Mouse (Mus musculus) bone marrow, adult 2 months (tissue): Measurements from ENCODE around the gene Ttc39a. TPM values are rescaled to one million over a fixed set of nuclear protein-coding genes. Genes with fewer than 3 reads are reported as not detected.

Experiments used
- H3K27ac ChIP-seq: fragments of 200-500 bp; 2 replicates; pipeline ENCODE4 v1.5.1; 2012; ENCODE audit warnings: low read depth, mild to moderate bottlenecking, control low read depth, inconsistent platforms, low read length; ENCODE audit not compliant: control insufficient read depth, poor library complexity, insufficient read depth
- H3K4me1 ChIP-seq: fragments of 200-500 bp; 2 replicates; pipeline ENCODE4 v1.6.1; 2011; ENCODE audit warnings: low read length; ENCODE audit not compliant: control insufficient read depth, insufficient read depth
- H3K4me3 ChIP-seq: fragments of 200-500 bp; replicated peaks from 2 replicates; pipeline ENCODE3; 2011; ENCODE audit warnings: mild to moderate bottlenecking, low read depth, low read length, control low read depth; ENCODE audit not compliant: control insufficient read depth
- CTCF ChIP-seq: fragments of 200-500 bp; IDR thresholded peaks from 2 replicates; pipeline ENCODE4 v1.5.1; 2011; ENCODE audit warnings: low read length, control low read depth; ENCODE audit not compliant: control insufficient read depth, insufficient read depth
- POLR2A ChIP-seq: fragments of 200-500 bp; IDR thresholded peaks from 2 replicates; pipeline ENCODE4 v1.6.1; 2011; ENCODE audit warnings: low read depth, mild to moderate bottlenecking, control low read depth, low read length, borderline replicate concordance; ENCODE audit not compliant: control insufficient read depth
- WGBS: fragments of 180-500 bp; shearing (Covaris S2); methylation state at CpG from one replicate; pipeline ENCODE4 v1.1.7; 2018; 5-methylcytosine and 5-hydroxymethylcytosine counted together
- polyA plus RNA-seq: library from polyadenylated mRNA; stranded (reverse); fragments of >200 nt; gene quantifications from 2 replicates; pipeline ENCODE4 v1.2.4, GENCODE M21; 2011; ENCODE audit warnings: low replicate concordance; ENCODE audit not compliant: missing spikeins, insufficient read depth, insufficient read length

Ttc39a gene
- polyA plus RNA-seq, 1 experiment = 3.4 TPM

- peaks cover 5% of the 10 kb centered on the region; the same call in 1 of the 2 replicates for H3K4me1 ChIP-seq
- under 1% methylated on average over 37 of the region's 39 CpGs for WGBS
- H3K4me3 ChIP-seq = peak overlapping the region; percentile 96
- peak overlapping the region; percentile 96 for H3K27ac ChIP-seq
- TF ChIP-seq CTCF (no peak; the same call in 1 of the 2 replicates), POLR2A (peak; percentile 81; the same call in 1 of the 2 replicates)
These were observed 70.2 kb downstream of the Ttc39a start for GRCm38 (mm10) chr4:109476554-109477014.

GRCm38 (mm10) chr4:109477454-109477853 lies 71.0 kb downstream of the Ttc39a start:
- no peak overlapping the region for H3K27ac ChIP-seq
- H3K4me3 ChIP-seq = no peak overlapping the region
- 86% methylated on average over 3 of the region's 3 CpGs for WGBS
- peaks cover 5% of the 10 kb centered on the region; the same call in 1 of the 2 replicates for H3K4me1 ChIP-seq
- no peak for TF ChIP-seq CTCF
- TF ChIP-seq POLR2A = no peak

DNA sequence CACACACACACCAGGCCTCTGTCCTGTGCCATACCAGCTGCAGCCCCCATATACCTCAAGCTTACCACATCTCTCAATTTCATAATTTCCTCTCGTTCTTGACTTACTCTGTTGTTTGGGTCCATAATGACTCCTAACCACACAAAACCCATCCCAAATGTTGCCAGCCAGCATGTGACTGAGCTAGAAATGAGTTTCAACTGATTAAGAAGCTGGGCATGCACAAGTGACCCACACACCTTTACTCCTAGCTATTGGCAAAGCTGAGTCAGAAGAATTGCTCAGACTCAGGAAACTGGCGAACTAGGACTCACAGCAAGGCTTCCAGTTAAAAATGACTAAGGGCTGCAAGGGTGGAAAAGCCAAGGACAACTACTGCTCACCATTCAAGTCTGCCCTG lies 75.0 kb downstream of the Ttc39a start:
- no peak for TF ChIP-seq CTCF
- Histone ChIP-seq H3K4me3 (no peak overlapping the region), H3K27ac (no peak overlapping the region), H3K4me1 (peaks cover 6% of the 10 kb centered on the region; the same call in 1 of the 2 replicates)
- WGBS = 28% methylated on average over 2 of the region's 2 CpGs

DNA sequence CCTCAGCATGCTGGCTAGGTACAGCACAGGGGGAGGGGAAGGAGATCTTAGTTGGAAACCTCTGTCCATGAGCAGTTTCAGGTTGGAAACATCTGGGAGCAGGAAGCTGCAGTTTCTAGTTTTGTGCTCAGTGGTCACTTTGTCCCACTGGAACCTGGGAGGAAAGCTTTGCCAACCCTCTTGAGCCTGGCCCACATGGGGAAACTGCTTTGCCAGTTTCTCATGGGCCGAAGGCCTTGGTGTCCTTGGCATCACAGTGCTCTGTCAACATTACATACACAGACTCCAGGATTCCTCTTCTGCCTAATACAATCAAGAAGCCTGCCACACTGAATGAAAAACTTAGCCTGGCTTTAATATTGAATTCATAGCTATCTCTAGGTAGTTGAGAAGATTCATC lies 76.3 kb downstream of the Ttc39a start:
- Histone ChIP-seq H3K4me3 (no peak overlapping the region), H3K27ac (no peak overlapping the region), H3K4me1 (peaks cover 4% of the 10 kb centered on the region; the same call in 1 of the 2 replicates)
- 85% methylated on average over 1 of the region's 1 CpGs for WGBS
- TF ChIP-seq CTCF (no peak), POLR2A (no peak)

- Histone ChIP-seq H3K27ac (no peak within 1 kb of the TSS), H3K4me1 (peaks cover 4% of the 10 kb centered on the region; the same call in 1 of the 2 replicates), H3K4me3 (peak within 1 kb of the TSS; percentile 12)
- 48% methylated on average over 3 of the region's 3 CpGs for WGBS
- TF ChIP-seq POLR2A = no peak
- TF ChIP-seq CTCF = no peak
These were observed 78.2 kb downstream of the Ttc39a start, which contains the start of gene Rnf11 for GRCm38 (mm10) chr4:109484621-109485020. TSS of gene Rnf11 (minus strand) at chr4:109484728.

- Histone ChIP-seq H3K4me3 (no peak overlapping the region), H3K4me1 (peaks cover 2% of the 10 kb centered on the region; the same call in 1 of the 2 replicates), H3K27ac (no peak overlapping the region)
- no peak for TF ChIP-seq CTCF
- no peak for TF ChIP-seq POLR2A
- WGBS = 58% methylated on average over 1 of the region's 1 CpGs
These were observed 82.4 kb downstream of the Ttc39a start for GRCm38 (mm10) chr4:109488812-109489211.

DNA sequence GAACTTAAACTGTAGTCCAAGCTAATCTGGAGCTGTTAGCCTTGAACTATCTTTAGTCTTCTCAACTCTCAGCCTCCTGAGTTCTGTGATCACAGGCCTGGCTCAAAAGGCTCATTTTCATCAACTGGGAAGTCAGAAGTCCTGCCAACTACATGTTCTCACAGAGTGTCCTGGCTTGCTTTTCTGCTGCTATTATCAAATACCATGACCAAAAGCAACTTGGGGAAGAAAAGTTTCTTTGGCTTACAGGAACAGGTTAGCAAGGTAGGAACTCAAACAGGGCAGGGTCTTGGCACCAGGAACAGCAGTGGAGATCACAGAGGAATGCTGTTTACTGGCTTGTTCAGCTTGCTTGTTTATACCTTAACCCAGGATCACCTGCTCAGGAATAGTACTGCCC lies 87.2 kb downstream of the Ttc39a start:
- Histone ChIP-seq H3K4me1 (no peaks in the 10 kb centered on the region), H3K27ac (no peak overlapping the region), H3K4me3 (no peak overlapping the region)
- TF ChIP-seq POLR2A = no peak
- no peak for TF ChIP-seq CTCF

Other genes starting within 250 kb of the Ttc39a start
- gene Osbpl9, start 204.4 kb upstream of the Ttc39a start, polyA plus RNA-seq = 27.8 and 35.3 TPM in 2 replicates
- gene Calr4, start 172.1 kb upstream of the Ttc39a start, polyA plus RNA-seq = 0.99 and 3.1 TPM in 2 replicates
- gene Eps15, start 126.4 kb upstream of the Ttc39a start, polyA plus RNA-seq = 52.4 and 54.0 TPM in 2 replicates
- gene Rnf11, start 78.1 kb downstream of the Ttc39a start, polyA plus RNA-seq = 32.8 and 39.8 TPM in 2 replicates
- not detected in 2 replicates for gene 4930522H14Rik, start 124.7 kb downstream of the Ttc39a start, polyA plus RNA-seq